Mouse (Mus musculus) erythroblast, adult 5-6 weeks (primary cell): ENCODE results near the gene Itih4. TPM values are rescaled to one million over a fixed set of nuclear protein-coding genes. Genes with fewer than 3 reads are reported as not detected.
A peak's percentile ranks its signal among the peaks of the same experiment; 100 is the strongest.

Experiments
- ATAC-seq: replicated peaks from 2 replicates; pipeline ENCODE4 v1.8.0; 2016; ENCODE audit warnings: moderate number of reproducible peaks, mild to moderate bottlenecking, moderate TSS enrichment, inconsistent platforms; ENCODE audit not compliant: poor library complexity, low FRiP score, severe bottlenecking
- total RNA-seq, 2 experiments: library from RNA; stranded (forward) in 1 of 2; stranded (reverse) in 1 of 2; fragments of 150-400 nt in 1 of 2; fragments of 200-764, 138-1000 nt in 1 of 2; gene quantifications; 2 replicates each; pipeline versions ENCODE4 v1.2.3 to v1.2.4; 2015 to 2017; ENCODE audit warnings: low replicate concordance in 2 of 2

Itih4 gene
- total RNA-seq, 2 experiments from 2014 or later: not detected

GRCm38 (mm10) chr14:30925492-30925891 is 39.2 kb downstream of the Itih4 start:
- no peak for ATAC-seq

GRCm38 (mm10) chr14:30930386-30930785 is 44.1 kb downstream of the Itih4 start:
- no peak for ATAC-seq

- no peak for ATAC-seq
Observed at GRCm38 (mm10) chr14:30933351-30933750, 47.1 kb downstream of the Itih4 start.

- ATAC-seq: no peak
Observed at GRCm38 (mm10) chr14:30942254-30942653, 56.0 kb downstream of the Itih4 start.

- ATAC-seq: no peak
Observed at GRCm38 (mm10) chr14:30943038-30943437, 56.8 kb downstream of the Itih4 start, which contains the start of gene Itih1. TSS of gene Itih1 (minus strand) at chr14:30943289.

GRCm38 (mm10) chr14:30943860-30944674 is 57.8 kb downstream of the Itih4 start:
- peak; percentile 37 for ATAC-seq

- no peak for ATAC-seq
Observed at GRCm38 (mm10) chr14:30944745-30945144, 58.5 kb downstream of the Itih4 start.

GRCm38 (mm10) chr14:30949986-30950385 is 63.7 kb downstream of the Itih4 start:
- no peak for ATAC-seq

GRCm38 (mm10) chr14:30951154-30951825 is 65.0 kb downstream of the Itih4 start, which contains the start of gene Nek4:
TSS of gene Nek4 (plus strand) at chr14:30951377.
- ATAC-seq: peak; percentile 99

Other genes with a start within 250 kb of the Itih4 start
- 1.2 and 2.5 TPM in 2 replicates for gene Rft1, start 232.1 kb upstream of the Itih4 start, total RNA-seq (2015; ENCODE audit: low replicate concordance)
- 2.1 and 2.7 TPM in 2 replicates for gene Rft1, start 232.1 kb upstream of the Itih4 start, total RNA-seq (2017; ENCODE audit: low replicate concordance)
- 8.2 and 8.6 TPM in 2 replicates for gene Sfmbt1, start 171.6 kb upstream of the Itih4 start, total RNA-seq (2015; ENCODE audit: low replicate concordance)
- gene Sfmbt1, start 171.6 kb upstream of the Itih4 start, total RNA-seq (2017; ENCODE audit: low replicate concordance): 9.8 and 10.1 TPM in 2 replicates
- gene Tmem110, start 60.9 kb upstream of the Itih4 start, total RNA-seq (2015; ENCODE audit: low replicate concordance): 2.1 and 11.3 TPM in 2 replicates
- gene Tmem110, start 60.9 kb upstream of the Itih4 start, total RNA-seq (2017; ENCODE audit: low replicate concordance): 0.98 and 2.2 TPM in 2 replicates
- 1.3 TPM in 1 of 2 replicates, not detected in the other for gene Mustn1, start 7.3 kb upstream of the Itih4 start, total RNA-seq (2015; ENCODE audit: low replicate concordance)
- gene Mustn1, start 7.3 kb upstream of the Itih4 start, total RNA-seq (2017; ENCODE audit: low replicate concordance): not detected in 2 replicates
- gene Itih3, start 37.3 kb downstream of the Itih4 start, total RNA-seq (2015; ENCODE audit: low replicate concordance): not detected in 2 replicates
- not detected in 2 replicates for gene Itih3, start 37.3 kb downstream of the Itih4 start, total RNA-seq (2017; ENCODE audit: low replicate concordance)
- gene Itih1, start 56.8 kb downstream of the Itih4 start, total RNA-seq (2015; ENCODE audit: low replicate concordance): not detected in 2 replicates
- not detected in 2 replicates for gene Itih1, start 56.8 kb downstream of the Itih4 start, total RNA-seq (2017; ENCODE audit: low replicate concordance)
- 0.38 and 1.0 TPM in 2 replicates for gene Nek4, start 64.9 kb downstream of the Itih4 start, total RNA-seq (2015; ENCODE audit: low replicate concordance)
- gene Nek4, start 64.9 kb downstream of the Itih4 start, total RNA-seq (2017; ENCODE audit: low replicate concordance): 2.5 and 4.3 TPM in 2 replicates
- gene Glt8d1, start 114.9 kb downstream of the Itih4 start, total RNA-seq (2015; ENCODE audit: low replicate concordance): 6.9 and 18.6 TPM in 2 replicates
- 5.8 and 6.3 TPM in 2 replicates for gene Glt8d1, start 114.9 kb downstream of the Itih4 start, total RNA-seq (2017; ENCODE audit: low replicate concordance)
- 64.6 and 77.6 TPM in 2 replicates for gene Spcs1, start 115.2 kb downstream of the Itih4 start, total RNA-seq (2015; ENCODE audit: low replicate concordance)
- gene Spcs1, start 115.2 kb downstream of the Itih4 start, total RNA-seq (2017; ENCODE audit: low replicate concordance): 28.6 and 29.4 TPM in 2 replicates
- 69.4 and 75.4 TPM in 2 replicates for gene Pbrm1, start 132.7 kb downstream of the Itih4 start, total RNA-seq (2015; ENCODE audit: low replicate concordance)
- 84.8 and 100 TPM in 2 replicates for gene Pbrm1, start 132.7 kb downstream of the Itih4 start, total RNA-seq (2017; ENCODE audit: low replicate concordance)
- 55.4 and 66.3 TPM in 2 replicates for gene Gnl3, start 132.7 kb downstream of the Itih4 start, total RNA-seq (2015; ENCODE audit: low replicate concordance)
- gene Gnl3, start 132.7 kb downstream of the Itih4 start, total RNA-seq (2017; ENCODE audit: low replicate concordance): 42.4 and 45.2 TPM in 2 replicates
- 22.8 and 30.9 TPM in 2 replicates for gene Smim4, start 242.5 kb downstream of the Itih4 start, total RNA-seq (2015; ENCODE audit: low replicate concordance)
- gene Smim4, start 242.5 kb downstream of the Itih4 start, total RNA-seq (2017; ENCODE audit: low replicate concordance): 14.7 and 16.2 TPM in 2 replicates
- gene Nt5dc2, start 244.6 kb downstream of the Itih4 start, total RNA-seq (2015; ENCODE audit: low replicate concordance): 12.3 and 18.4 TPM in 2 replicates
- 5.0 and 30.4 TPM in 2 replicates for gene Nt5dc2, start 244.6 kb downstream of the Itih4 start, total RNA-seq (2017; ENCODE audit: low replicate concordance)